Mouse (Mus musculus) spleen, adult 12 weeks (tissue): ENCODE data around the gene Dntt.

Experiments
- DNase-seq: peaks from one replicate; pipeline ENCODE4 v3.0.0; 2022; ENCODE audit warnings: low spot score

Gene Dntt

DNA sequence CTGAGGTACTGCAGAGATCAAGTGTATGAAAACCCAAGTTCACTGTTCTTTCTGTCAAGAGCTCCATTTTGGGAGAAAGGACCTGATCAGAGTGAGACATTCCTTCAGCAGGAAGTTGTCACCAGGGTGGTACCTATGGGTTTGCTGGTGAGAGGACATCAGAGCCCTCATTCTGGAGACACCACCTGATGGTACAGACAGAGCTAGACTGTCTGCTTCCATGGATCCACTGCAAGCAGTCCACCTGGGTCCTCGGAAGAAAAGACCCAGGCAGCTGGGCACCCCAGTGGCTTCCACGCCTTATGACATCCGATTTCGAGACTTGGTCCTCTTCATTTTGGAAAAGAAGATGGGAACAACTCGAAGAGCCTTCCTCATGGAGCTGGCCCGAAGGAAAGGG is at the start of gene Dntt:
Gene Dntt, plus strand, starts transcription at position 57 of the 400 bp plus-strand sequence.
- no peak for DNase-seq

DNA sequence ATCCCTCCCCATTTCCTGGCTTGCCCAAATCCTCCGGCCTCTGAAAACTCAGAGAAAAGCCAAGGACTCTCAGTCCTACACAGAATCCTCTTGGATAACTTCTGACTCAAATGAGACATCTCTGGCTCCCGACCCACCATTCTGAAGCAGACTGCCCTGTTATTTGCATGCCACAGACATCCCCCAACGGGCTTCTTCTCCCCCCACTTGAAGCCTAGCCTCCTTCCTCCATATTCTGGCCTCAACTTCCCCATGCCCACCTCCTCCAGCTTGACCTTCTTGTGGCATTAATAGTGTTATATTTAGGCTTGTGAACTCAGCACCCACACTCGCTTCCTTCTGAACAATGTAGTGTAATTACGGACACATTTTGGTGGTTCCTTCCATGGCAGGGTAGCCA is 48.4 kb upstream of the Dntt start:
- DNase-seq, result no peak

- DNase-seq, result no peak
These were observed 44.5 kb upstream of the Dntt start for GRCm38 (mm10) chr19:40984536-40984935.

GRCm38 (mm10) chr19:40988856-40989255 is 40.2 kb upstream of the Dntt start:
- no peak for DNase-seq

GRCm38 (mm10) chr19:40989961-40990600 is 39.0 kb upstream of the Dntt start:
- no peak for DNase-seq

DNA sequence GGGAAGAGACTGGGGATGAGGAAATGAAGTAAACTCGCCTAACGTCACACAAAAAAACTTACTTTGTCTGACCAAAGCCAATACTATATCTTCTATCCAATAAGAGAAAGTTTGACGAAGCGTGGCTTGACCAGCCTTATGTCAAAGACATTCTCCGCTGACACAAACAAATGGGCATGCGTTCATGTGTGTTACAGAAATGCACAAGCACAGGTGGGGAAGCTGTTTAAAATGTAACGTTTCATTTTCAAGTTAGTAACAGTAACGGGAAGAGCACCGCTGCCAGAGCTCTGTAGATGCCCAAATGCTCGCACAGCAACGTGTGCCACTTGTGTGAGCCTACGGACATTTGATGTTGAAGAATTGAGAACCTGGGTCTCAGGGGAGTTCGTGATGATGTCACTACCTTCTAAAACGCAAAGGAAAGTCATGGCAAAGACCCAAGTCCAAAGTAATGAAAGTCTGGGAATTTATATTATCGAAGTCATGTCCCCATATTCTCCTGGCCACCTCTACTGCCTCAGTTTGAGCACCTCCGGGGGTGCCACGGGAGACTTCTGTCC is 38.2 kb upstream of the Dntt start:
- no peak for DNase-seq

DNA sequence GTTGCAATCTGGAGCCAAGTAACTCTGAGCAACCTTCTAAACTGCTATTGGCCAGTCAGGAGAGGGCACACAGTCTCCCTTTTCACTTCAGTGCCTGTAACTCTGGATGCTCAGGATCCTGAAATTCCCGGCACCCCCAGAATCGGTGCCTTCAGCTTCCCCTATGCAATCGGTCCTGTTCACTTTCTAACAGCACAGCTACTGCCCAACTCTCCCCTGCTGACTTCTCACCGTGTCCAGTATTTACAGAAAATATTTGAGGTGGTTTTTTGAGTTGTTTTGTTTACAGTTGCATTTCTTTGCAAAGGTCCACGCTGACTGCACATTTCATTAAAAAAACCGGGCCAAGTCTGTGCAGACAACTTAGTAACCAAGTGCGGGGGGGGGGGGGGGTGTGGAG is 37.4 kb upstream of the Dntt start:
- DNase-seq, result no peak

DNA sequence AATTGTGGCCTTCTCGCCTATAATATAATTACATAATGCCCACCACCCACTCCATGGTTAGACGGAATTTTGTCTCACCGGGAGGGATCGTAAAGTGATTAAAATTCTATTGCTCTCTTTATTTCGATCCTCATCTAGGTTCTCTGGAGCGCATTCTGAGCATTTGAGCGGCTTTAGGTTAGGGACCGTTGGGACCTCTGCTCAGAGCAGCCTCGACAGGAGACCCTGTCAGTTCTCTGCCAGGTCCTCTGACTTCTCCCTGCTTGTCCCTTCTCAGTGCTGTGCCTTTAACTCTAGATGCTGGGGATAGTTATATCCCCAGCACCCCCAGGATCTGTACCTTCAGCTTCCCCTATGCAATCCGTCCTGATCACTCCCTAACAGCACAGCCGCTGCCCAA is 37.0 kb upstream of the Dntt start:
- DNase-seq, result no peak

DNA sequence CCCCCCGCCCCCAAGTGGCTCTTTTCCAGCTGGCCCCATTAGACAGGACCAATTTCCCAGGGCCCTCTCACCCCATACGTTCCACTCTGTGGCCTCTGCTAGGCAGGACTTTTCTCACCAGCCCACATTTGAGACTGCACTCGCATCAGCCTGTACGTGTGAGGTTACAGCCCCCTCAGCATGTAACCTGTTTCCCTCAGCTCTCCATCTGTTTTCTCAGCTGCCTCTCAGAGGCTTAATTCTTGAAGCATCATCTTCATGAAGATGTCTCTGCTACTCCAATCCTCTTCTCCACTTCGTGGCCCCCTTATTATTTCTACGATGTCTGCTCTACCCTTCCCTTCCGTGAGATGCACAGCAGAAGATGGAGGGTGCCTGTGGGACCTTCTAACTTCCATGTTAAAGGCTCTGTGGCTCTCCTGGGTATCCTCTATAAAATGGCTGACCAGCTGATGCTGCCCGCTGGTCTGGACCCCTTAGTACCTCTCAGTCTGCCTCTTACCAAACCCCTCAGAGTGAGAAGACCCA is 36.5 kb upstream of the Dntt start:
- no peak for DNase-seq

DNA sequence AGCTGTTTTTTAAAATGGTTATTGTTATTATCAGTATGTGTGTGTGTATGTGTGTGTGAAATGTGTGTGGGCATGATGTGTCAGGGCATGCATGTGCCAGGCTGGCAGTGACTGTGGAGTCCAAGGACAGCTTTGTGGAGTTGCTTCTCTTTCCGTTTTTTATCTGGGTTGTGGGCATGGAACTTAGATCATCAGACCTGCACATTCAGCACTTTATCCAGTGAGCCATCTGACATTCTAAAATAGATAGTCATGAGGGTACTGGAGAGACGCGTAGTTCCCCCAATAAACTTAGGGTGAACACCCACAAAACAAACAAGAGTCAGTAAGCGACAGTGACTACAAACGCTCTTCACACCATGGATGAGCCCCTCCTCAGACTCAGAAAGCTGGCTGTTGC is 35.7 kb upstream of the Dntt start:
- no peak for DNase-seq

DNA sequence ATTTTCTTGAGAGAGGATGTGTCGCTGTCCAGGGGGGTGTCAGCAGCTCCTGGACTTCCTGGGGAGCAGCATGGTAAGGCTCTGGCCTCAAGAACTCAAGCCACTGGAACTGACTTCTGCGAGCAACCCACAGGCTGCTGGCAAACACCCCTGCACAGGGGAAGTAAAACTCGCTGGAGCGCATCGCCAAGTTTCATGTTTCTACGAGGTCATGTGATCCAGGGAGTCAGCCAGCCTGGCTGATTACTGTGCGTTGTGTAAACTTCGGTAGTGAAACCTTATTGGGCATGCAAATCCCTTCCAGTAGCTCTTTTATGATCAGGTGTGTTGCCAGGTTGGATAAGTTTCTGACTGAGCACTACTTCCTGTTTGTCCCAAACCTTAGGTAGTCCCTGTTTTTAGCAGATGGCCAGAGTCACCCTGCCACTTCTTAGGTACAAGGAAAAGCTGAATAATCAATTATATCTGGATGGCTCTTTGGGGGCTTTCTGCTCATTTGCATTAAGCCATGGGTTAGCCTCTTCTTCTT is 35.0 kb upstream of the Dntt start, which contains the start of gene Blnk:
Gene Blnk, minus strand, starts transcription at position 479 of the 529 bp plus-strand sequence.
- DNase-seq, result peak; percentile 54

DNA sequence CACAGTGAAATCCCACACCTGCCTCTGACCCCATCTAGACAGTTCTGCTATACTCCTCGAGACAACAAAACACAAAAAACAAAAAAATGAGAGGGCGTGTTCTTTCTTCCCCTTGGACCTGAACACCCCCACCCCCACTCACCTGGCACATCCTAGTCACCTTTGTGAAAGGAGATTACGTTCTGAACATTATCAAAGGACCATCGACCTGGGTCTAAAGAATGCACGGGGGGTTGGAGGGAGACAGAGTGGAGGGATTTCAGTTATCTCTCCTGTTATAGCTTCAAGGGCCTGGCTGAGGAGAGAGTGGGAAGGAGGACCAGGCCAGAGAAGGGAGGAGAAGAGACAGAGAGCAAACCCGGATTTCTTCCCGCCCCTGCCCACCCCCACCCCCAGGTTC is 34.2 kb upstream of the Dntt start:
- DNase-seq, result no peak

DNA sequence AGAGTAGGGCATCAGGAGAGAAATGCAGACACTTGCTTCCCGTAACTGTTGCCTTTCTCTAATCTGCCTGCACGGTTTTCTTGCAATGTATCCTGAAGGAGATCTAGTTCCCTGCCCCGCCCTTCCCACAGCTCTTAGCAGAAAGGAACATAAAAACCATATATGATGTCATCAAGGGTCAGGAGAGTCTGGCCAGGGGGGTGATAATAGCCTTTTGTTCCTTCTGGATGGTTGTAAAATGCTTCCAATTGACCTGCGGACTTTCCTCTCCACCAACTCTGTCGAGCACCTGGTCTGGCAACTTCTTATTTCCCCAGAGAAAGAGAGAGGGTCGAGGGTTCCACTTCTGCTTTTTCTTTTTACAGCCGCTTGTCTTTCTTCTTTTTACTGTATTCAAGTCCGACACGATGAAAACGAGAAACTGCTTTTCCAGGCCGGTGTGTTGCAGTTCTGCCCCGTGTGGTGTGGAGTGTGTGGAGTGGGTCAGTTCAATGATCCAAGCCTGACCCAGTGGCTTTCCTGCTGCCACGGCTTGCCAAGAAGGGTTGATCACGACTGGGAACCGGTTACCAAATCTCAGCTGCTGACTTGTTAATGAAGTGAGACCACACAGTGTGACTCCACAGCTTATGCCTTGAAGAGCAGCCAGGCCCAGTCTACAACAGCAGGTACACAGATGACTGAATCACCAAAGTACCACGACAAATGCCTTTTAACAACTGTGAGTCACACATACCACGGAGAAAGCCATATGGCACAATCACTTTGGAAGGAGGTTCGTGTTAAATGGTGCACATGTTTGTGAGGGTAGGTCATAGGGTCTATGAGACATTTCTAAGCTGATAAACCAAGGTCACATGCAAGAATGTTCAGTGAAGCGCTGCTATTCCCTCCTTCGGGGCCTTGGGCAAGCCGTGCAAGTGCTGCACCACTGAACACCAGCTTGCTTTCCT is 33.4 kb upstream of the Dntt start:
- DNase-seq, result no peak

DNA sequence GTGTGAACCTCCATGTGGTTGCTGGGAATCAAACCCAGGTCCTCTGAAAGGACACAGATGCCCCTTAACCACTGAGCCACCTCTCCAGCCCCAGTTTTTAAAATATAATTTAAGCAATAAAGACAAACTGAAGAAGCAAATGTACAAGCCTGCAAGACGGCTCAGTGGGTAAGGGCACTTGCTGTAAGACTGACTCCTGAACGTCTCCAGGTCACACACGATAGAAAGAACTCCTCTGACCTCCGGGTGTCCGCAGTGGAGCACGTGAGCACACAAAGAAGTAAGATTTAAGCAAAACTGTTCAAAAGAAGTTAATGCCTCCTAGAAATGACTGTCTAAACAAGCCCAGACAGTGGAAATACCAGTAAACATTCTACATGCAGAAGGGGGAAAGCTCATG is 32.4 kb upstream of the Dntt start:
- DNase-seq, result no peak

DNA sequence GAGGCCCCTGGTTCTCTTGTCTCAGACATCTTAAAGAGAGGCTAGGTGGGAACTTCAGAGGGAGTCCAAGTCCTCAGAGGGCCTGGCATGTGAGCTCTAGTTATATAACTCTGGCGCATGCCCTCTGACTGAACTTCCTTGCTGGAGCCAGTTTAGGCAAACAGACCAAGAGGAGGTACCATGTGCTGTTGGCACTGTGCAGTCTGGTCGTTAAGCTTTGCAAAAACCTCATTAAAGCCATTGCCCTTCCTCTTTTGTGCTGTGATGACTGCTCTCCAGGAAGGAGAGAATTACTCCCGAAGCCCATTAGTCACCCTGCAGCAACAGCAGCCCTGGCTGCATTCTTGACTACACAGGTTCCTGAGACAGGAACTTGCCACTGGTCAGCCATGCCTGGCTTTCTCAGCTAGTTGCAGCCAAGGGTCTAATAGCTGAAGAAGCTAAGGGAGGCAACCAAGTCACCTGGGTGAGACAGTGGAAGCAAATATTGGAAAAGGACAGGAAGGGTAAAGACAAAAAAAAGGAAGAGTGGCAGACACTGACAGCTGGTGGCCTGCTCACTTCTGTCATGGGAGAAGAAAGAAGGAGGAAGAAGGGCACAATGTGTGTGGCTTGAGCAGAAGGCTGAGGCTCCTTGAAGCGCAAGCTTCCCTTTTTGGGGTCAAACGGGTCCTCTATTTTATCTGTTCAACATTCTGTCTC is 30.5 kb upstream of the Dntt start:
- no peak for DNase-seq

- DNase-seq, result no peak
These were observed 29.5 kb upstream of the Dntt start for GRCm38 (mm10) chr19:40999569-40999968.

DNA sequence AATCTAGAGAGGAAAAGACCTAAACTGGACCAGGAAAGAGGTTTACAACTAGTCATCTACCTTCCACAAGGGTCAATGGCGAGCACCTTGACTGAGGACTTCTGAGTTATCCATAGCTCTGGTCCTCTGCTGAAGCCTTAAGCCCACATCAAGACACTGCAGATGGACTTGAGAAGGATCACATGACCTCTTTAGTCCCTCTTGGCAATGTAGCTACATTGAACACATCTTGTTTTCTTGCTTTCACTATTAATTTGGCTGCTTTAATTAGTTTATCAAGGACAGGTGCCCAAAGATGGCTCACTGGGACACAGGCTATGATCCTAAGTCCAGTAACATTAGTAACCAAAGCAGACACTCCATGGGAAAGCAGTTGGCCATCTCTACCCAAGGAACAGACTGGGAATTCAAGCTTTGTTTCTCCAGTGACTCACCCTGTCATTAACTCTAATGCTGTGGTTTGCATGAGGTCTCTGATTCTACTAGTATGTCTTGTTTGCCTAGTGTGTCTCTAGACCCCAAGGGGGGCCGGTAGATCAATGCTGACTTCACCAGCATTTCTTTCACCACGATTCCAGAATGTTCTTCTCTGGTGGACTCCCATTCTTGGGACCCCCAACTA is 25.3 kb upstream of the Dntt start:
- DNase-seq, result no peak

DNA sequence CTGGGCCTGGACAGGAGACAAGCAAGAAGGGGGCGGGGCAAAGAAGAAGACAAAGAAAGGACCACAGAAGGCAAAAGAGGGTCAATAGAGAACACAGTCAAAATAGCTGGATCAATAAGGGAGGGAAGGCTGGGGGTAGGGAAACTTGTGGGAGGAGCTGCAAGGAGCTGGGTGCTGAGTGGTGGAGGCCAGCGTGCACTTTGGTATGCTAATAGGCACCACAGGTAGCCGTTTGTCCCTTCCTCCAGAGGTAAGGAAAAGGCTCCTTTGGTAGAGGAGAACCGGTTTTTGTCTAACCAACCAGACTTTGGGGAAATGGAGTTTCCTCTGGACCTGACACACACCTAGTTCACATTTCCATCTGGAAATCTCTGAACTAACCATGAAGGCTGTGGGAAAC is 22.5 kb upstream of the Dntt start:
- no peak for DNase-seq

GRCm38 (mm10) chr19:41007326-41007725 is 21.7 kb upstream of the Dntt start:
- DNase-seq, result no peak

GRCm38 (mm10) chr19:41007733-41008132 is 21.3 kb upstream of the Dntt start:
- DNase-seq, result no peak

- DNase-seq, result no peak
These were observed 20.2 kb upstream of the Dntt start for GRCm38 (mm10) chr19:41008674-41009395.
